Mouse (Mus musculus) mouse trophoblast stem cell (cell line): ENCODE results near the gene Gm7298.
"Not testable (repeated sequence)": the region's sequence is repeated elsewhere in the genome, so short reads cannot be mapped to it uniquely, and the experiment has no call there.

Experiments
- in situ Hi-C, 2 experiments: fragments of 300-500 bp; cut with MseI, MboI; formaldehyde crosslinking; loops; 2 replicates in 1 of 2; 3 replicates in 1 of 2; pipeline ENCODE4 v1.15.1; 2025

The Gm7298 gene

GRCm38 (mm10) chr6:121732632-121733031 lies at the start of gene Gm7298:
Gene Gm7298, plus strand, starts transcription at chr6:121732932.
- in situ Hi-C loops, result no loop called here

- in situ Hi-C loops, result no loop called here
These were observed 95.3 kb downstream of the Gm7298 start for GRCm38 (mm10) chr6:121828034-121828433.

DNA sequence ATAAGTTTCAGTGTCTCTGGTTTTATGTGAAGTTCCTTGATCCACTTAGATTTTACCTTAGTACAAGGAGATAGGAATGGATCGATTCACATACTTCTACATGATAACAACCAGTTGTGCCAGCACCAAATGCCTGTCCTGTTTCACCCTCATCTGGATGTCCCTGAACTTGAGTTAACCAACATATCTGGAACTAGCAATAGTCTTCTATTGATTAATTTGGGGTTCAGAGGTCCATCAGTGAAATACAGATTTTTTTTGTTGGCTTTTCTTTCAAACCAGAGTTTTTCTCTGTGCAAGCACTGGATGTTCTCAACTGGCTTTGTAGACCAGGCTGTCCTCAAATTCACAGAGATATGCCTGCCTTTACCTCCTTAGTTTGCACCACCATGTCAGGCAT lies 103.6 kb downstream of the Gm7298 start:
- in situ Hi-C loops, result no loop called here

DNA sequence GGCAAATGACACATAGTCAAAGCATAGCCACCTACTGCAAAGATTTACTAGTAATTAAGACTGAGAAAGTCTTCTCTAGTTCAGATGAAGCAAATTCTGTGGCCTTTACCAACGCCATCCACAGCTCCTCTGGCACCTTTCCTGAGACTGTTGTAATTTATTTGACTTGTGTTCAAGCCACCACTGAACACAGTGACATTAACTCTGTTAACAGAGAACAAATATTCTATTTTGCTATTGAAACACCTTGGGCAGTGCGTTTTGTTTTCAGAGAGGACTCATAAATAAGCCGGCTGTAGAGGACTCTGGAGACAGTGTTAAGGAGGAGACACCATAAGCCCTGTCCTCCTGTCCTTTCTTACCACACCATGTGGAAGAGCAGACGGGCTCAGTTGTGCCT lies 105.5 kb downstream of the Gm7298 start, which contains the start of gene Mug1:
TSS of gene Mug1 (plus strand) at position 271 of the 400 bp plus-strand sequence.
- in situ Hi-C loops, result not testable (repeated sequence)
